Mouse (Mus musculus): ENCODE measurements around the gene Eif4a2.

- no peak for TF ChIP-seq CTCF (IDR thresholded peaks at IDR 0.05; ENCODE audit: low read depth)
- TF ChIP-seq EP300 (IDR thresholded peaks at IDR 0.05; ENCODE audit: low read depth): no peak
Measured at GRCm38 (mm10) chr16:23149396-23149795, 42.2 kb downstream of the Eif4a2 start.

Measured in liver, postnatal 0 days (tissue).